Mouse (Mus musculus) lung, embryonic 16.5 days (tissue): ENCODE results near the gene Pheta1. TPM values are rescaled to one million over a fixed set of nuclear protein-coding genes. Genes with fewer than 3 reads are reported as not detected.

Experiments used
- ATAC-seq: fragments of 200-750 bp; cut with Nextera tagmentation; 2 replicates; pipeline ENCODE4 v1.8.0; 2017; ENCODE audit warnings: low read depth, mild to moderate bottlenecking, moderate library complexity
- H3K27ac ChIP-seq: fragments of 300-500 bp; sonication (generic); 2 replicates; pipeline ENCODE4 v1.5.1; 2014; ENCODE audit warnings: mild to moderate bottlenecking, control low read depth, low read length
- H3K27me3 ChIP-seq: fragments of 300-500 bp; sonication (generic); 2 replicates; pipeline ENCODE4 v1.6.1; 2014; ENCODE audit warnings: low read depth, low read length, mixed read lengths; ENCODE audit not compliant: control insufficient read depth, insufficient read depth
- H3K36me3 ChIP-seq: fragments of 300-500 bp; sonication (generic); 2 replicates; pipeline ENCODE4 v1.6.1; 2014; ENCODE audit warnings: low read length; ENCODE audit not compliant: control insufficient read depth, insufficient read depth
- H3K4me1 ChIP-seq: fragments of 300-500 bp; sonication (generic); replicated peaks from 2 replicates; pipeline ENCODE4 v1.6.1; 2014; ENCODE audit warnings: low read length, mixed read lengths; ENCODE audit not compliant: control insufficient read depth, insufficient read depth
- H3K4me2 ChIP-seq: fragments of 300-500 bp; sonication (generic); 2 replicates; pipeline ENCODE4 v1.6.1; 2014; ENCODE audit warnings: low read depth, low read length, control low read depth
- H3K4me3 ChIP-seq: fragments of 300-500 bp; sonication (generic); 2 replicates; pipeline ENCODE4 v1.5.1; 2014; ENCODE audit warnings: mild to moderate bottlenecking, low read length, control low read depth
- H3K9ac ChIP-seq: fragments of 300-500 bp; sonication (generic); 2 replicates; pipeline ENCODE4 v1.6.1; 2014; ENCODE audit warnings: low read length, control low read depth
- H3K9me3 ChIP-seq: fragments of 300-500 bp; sonication (generic); 2 replicates; pipeline ENCODE4 v1.6.1; 2016; ENCODE audit warnings: low read length; ENCODE audit not compliant: control insufficient read depth
- WGBS: fragments of 180-500 bp; shearing (Covaris S2); extraction: QIAGEN DNeasy Blood & Tissue Kit; methylation state at CpG from one replicate; pipeline ENCODE4 v1.1.7; 2014; 5-methylcytosine and 5-hydroxymethylcytosine counted together
- polyA plus RNA-seq: library from polyadenylated mRNA; unstranded; fragments of >200 nt; fragmentation: Nextera tagmentation; extraction: Ambion mirVana; gene quantifications from 2 replicates; pipeline ENCODE4 v1.2.1, GENCODE M21; 2015

Gene Pheta1
- polyA plus RNA-seq, 1 experiment from 2014 or later: 23.2 TPM

DNA sequence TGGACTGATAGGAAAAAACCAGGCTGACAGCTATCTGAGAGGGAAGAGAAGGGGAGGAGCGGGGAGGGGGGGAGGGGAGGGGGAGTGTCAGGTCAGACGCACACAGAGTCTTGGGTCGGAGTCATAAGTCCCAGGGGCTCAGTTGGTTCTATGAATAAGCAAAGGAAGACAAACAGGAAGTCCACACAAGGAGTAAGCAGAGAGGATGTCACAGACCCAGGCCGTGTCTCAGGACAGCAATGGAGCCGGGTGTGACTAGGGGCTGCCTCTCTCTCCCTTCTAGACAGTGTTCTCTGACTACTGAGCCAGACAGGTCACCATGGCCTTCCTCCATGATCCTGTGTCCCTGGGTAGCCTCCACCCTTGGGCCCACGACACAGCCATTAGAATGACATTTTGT, 22.0 kb downstream of the Pheta1 start:
- H3K4me1 ChIP-seq: no peaks in the 10 kb centered on the region
- H3K27me3 ChIP-seq: no peaks in the 10 kb centered on the region
- no peak overlapping the region for H3K4me3 ChIP-seq
- no peak overlapping the region for H3K27ac ChIP-seq
- 62% methylated on average over 6 of the region's 6 CpGs for WGBS
- H3K36me3 ChIP-seq: no peaks in the 10 kb centered on the region
- H3K4me2 ChIP-seq: no peak overlapping the region
- H3K9me3 ChIP-seq: no peaks in the 10 kb centered on the region
- ATAC-seq: no peak; the same call in 1 of the 2 replicates
- H3K9ac ChIP-seq: no peak overlapping the region

DNA sequence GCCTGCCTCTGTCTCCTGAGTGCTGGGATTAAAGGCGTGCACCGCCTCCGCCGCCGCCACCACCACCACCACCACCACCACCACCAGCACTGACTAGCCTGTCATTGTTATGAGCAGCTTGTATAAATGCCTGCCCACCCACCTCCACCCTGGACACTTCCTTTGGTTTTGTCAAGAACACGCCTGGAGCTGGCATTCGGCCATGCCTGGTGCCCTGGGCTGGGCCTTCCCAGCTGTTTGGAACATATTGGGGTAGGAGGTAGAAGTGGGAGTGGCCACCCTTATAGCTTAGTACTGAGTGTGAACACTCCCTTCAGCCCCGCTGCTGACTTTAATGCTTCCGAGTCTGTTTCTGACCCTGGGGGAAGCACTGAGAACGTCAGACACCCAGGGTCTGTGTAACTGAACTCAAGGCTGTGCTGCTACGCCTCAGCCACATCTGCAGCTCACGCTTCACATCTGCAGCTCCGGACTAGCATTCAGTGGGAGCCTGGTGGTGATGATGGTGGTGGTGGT, 22.8 kb downstream of the Pheta1 start:
- H3K27me3 ChIP-seq: no peaks in the 10 kb centered on the region
- ATAC-seq: no peak
- 75% methylated on average over 13 of the region's 13 CpGs for WGBS
- no peak overlapping the region for H3K27ac ChIP-seq
- H3K9ac ChIP-seq: no peak overlapping the region
- no peak overlapping the region for H3K4me2 ChIP-seq
- no peaks in the 10 kb centered on the region for H3K4me1 ChIP-seq
- H3K9me3 ChIP-seq: no peaks in the 10 kb centered on the region
- no peaks in the 10 kb centered on the region for H3K36me3 ChIP-seq
- H3K4me3 ChIP-seq: no peak overlapping the region

DNA sequence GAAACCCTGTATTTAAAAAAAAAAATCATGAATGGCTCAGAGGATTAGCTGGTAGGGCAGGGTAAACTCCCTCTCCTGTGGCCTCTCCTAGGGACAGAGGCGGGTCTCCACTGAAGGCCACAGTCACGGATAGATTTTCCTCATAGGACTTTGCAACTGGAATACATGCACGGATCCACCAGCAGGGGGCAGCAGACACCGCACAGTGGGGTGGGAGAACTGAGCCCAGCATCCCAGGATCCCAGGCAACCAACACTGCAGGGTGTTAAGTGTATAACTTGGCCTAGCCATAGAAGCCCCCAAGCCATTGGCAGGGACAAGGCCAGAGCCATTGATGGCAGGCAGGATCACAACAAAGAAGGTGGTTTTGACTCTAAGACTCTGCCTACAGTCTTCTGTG, 23.4 kb downstream of the Pheta1 start:
- Histone ChIP-seq H3K36me3 (no peaks in the 10 kb centered on the region), H3K9me3 (no peaks in the 10 kb centered on the region), H3K9ac (no peak overlapping the region), H3K27me3 (no peaks in the 10 kb centered on the region), H3K4me2 (no peak overlapping the region), H3K27ac (no peak overlapping the region), H3K4me1 (no peaks in the 10 kb centered on the region), H3K4me3 (no peak overlapping the region)
- WGBS: 14% methylated on average over 4 of the region's 4 CpGs
- ATAC-seq: peak; percentile 52

DNA sequence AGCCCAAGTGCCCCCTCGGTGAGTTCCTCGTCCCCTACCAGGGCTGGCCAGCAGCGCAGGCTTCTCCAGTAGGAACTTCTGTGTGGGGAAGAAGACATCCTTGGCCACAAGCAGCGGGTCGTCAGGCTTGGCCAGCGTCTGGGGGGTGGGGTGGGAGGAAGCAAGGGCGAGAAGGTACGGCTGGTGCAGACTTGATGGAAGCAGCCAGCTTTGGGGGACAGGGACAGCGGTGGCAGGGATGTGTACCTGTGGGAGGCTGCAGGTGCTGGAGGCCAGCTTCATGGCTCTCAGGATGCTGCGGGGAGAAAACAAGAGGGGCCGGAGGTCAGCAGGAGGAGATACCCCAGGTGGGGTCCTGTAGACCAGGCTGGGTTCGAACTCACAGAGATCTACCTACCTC, 26.3 kb downstream of the Pheta1 start:
- H3K9ac ChIP-seq: no peak overlapping the region
- H3K27ac ChIP-seq: no peak overlapping the region
- no peaks in the 10 kb centered on the region for H3K36me3 ChIP-seq
- no peaks in the 10 kb centered on the region for H3K9me3 ChIP-seq
- WGBS: 83% methylated on average over 12 of the region's 12 CpGs
- H3K27me3 ChIP-seq: no peaks in the 10 kb centered on the region
- H3K4me1 ChIP-seq: no peaks in the 10 kb centered on the region
- H3K4me2 ChIP-seq: no peak overlapping the region
- no peak overlapping the region for H3K4me3 ChIP-seq
- no peak for ATAC-seq

DNA sequence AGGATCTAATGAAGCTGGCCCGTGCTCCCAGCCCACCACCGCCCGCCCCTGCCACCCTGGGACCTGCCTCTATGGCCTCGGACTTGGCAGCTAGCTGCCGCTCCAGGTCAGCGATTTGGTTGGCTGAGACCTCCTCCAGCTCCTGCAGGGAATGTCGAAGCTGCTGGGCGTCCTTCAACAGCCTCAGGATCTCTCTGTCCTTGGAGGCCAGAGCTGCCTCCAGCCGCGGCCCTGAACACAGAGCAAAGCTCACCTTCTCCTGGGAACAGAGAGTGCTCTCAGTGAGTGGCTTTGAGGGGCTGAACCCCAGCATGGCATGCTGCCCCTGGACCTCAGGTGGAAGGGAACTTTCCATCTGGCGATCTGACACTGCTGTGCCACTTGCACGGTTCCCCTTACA, 28.1 kb downstream of the Pheta1 start:
- no peaks in the 10 kb centered on the region for H3K27me3 ChIP-seq
- ATAC-seq: no peak
- no peaks in the 10 kb centered on the region for H3K36me3 ChIP-seq
- WGBS: 80% methylated on average over 12 of the region's 12 CpGs
- no peaks in the 10 kb centered on the region for H3K9me3 ChIP-seq
- H3K9ac ChIP-seq: no peak overlapping the region
- no peak overlapping the region for H3K4me3 ChIP-seq
- no peaks in the 10 kb centered on the region for H3K4me1 ChIP-seq
- no peak overlapping the region for H3K4me2 ChIP-seq
- H3K27ac ChIP-seq: no peak overlapping the region

DNA sequence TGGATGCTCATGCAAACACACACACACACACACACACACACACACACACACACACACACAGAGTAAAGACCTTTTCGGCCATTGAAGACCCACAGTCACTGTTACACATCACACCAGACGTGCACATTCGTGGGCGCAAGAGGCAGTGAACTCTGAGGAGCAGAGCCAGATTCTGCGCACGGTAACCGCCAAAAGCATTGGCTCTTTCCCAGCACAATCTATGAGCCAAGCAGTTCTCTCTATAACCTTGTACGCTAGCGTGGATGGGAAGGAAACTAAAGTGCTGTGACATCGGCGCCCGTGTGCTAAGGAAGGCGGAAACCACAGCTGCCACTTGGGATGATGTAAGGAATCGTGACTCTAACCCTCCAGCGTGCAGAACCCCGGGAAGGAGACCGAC, 29.9 kb downstream of the Pheta1 start:
- WGBS: 78% methylated on average over 17 of the region's 17 CpGs
- no peaks in the 10 kb centered on the region for H3K36me3 ChIP-seq

DNA sequence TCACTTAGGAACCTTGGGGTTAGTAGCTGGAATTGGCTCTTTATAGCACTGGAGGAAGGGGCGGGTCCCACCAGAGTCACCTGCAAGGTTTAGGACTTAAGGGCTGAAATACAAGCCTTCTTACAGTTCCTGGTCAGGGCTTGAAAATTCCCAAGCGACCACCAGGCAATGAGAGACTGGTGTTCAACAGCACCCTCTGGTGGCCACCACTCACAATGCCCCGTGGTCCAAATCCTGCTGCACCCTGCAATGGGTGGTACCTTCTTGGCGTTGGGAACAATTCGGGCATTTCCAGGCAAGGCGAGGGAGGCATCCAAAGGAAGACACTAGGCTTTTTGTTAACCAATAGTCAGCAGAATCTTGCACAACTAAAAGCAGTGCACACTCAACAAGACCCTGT, 30.4 kb downstream of the Pheta1 start:
- H3K4me1 ChIP-seq: no peaks in the 10 kb centered on the region
- H3K27ac ChIP-seq: no peak overlapping the region
- 56% methylated on average over 6 of the region's 6 CpGs for WGBS
- H3K9me3 ChIP-seq: no peaks in the 10 kb centered on the region
- no peaks in the 10 kb centered on the region for H3K36me3 ChIP-seq
- H3K4me2 ChIP-seq: no peak overlapping the region
- no peaks in the 10 kb centered on the region for H3K27me3 ChIP-seq
- no peak overlapping the region for H3K4me3 ChIP-seq
- no peak for ATAC-seq
- no peak overlapping the region for H3K9ac ChIP-seq

More for the DNA sequence above, 29.9 kb downstream of the Pheta1 start:
- Histone ChIP-seq H3K4me1 (no peaks in the 10 kb centered on the region), H3K27ac (no peak overlapping the region), H3K4me3 (no peak overlapping the region), H3K4me2 (no peak overlapping the region), H3K9ac (no peak overlapping the region), H3K9me3 (no peaks in the 10 kb centered on the region), H3K27me3 (no peaks in the 10 kb centered on the region)
- ATAC-seq: no peak

DNA sequence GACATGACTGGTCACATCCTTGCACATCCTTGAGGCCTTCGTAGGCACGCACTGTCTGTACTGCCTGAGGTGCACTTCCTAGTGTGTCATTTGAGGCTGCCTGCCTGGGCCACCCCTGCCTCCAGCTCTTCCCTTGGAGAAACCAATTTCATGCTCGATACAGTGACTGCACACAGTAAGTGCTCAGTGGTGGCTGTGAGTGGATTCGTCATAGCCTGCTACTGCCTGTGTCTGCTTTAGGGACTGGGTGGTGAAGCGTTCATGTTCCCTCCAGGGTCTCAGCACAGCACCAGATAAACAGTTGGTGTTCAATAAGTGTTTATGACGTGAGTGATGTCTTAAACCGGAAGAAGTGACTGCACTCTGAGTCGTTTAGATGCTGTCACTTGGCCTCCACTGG, 34.6 kb downstream of the Pheta1 start:
- Histone ChIP-seq H3K9ac (no peak overlapping the region), H3K27ac (no peak overlapping the region), H3K36me3 (no peaks in the 10 kb centered on the region), H3K4me3 (no peak overlapping the region), H3K27me3 (no peaks in the 10 kb centered on the region), H3K4me1 (no peaks in the 10 kb centered on the region), H3K4me2 (no peak overlapping the region), H3K9me3 (peaks cover 3% of the 10 kb centered on the region)
- ATAC-seq: no peak
- WGBS: 64% methylated on average over 8 of the region's 8 CpGs

DNA sequence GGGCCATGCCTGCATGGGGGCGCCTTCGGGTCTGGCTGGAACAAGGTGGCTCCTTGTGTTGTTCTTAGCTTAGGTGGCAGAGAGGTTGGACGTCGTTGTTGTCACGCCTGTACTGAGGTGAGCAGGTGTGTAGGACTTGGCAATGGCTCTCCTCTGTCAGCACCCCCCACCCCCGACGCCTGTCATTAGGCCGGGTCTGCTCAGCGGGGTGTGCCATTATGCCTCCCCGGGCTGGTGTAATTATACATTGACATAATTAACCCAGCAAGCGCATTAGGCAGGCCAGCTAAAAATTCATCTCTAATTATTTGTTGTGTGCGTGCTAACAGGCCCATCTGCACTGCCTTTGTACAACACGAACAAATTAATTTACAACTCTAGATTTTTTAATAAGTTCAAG, 40.6 kb downstream of the Pheta1 start:
- H3K9ac ChIP-seq: no peak overlapping the region
- H3K9me3 ChIP-seq: peaks cover 6% of the 10 kb centered on the region
- no peak overlapping the region for H3K4me3 ChIP-seq
- no peaks in the 10 kb centered on the region for H3K27me3 ChIP-seq
- H3K4me1 ChIP-seq: no peaks in the 10 kb centered on the region
- no peak overlapping the region for H3K27ac ChIP-seq
- no peaks in the 10 kb centered on the region for H3K36me3 ChIP-seq
- 58% methylated on average over 13 of the region's 13 CpGs for WGBS
- no peak for ATAC-seq
- H3K4me2 ChIP-seq: no peak overlapping the region

DNA sequence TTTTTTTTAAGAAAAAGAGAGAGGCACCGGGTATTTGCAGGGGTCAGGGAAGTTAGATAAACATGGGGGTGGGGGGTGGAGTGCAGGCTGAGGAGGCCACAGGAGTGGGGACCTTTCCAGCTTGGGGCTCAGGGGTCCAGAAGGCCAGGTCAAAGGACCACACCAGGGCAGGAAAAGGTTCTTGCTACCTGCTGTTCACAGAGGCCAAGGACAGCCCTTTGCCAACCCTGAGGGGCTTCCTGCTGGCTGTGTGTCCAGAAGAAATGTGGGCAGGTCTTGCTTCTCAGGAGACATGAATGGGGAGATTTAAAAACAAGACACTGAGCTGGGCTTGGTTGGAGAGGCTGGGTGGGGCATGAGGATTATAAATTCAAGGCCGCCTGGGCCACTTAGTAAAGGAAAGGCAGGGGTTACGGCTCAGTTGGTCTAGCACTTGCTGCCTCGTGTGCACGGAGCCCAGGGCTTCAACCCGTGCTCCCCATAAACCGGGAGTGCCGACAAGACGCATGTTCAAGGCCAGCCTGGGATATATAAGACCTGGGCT, 41.1 kb downstream of the Pheta1 start:
- no peak overlapping the region for H3K9ac ChIP-seq
- no peak overlapping the region for H3K4me3 ChIP-seq
- peaks cover 6% of the 10 kb centered on the region for H3K9me3 ChIP-seq
- no peak overlapping the region for H3K4me2 ChIP-seq
- H3K27ac ChIP-seq: no peak overlapping the region
- H3K4me1 ChIP-seq: no peaks in the 10 kb centered on the region
- ATAC-seq: no peak
- WGBS: 51% methylated on average over 9 of the region's 9 CpGs
- no peaks in the 10 kb centered on the region for H3K36me3 ChIP-seq
- H3K27me3 ChIP-seq: no peaks in the 10 kb centered on the region; the same call in 1 of the 2 replicates
